Mouse (Mus musculus) right cerebral cortex, postnatal 14 days (tissue): ENCODE data around the gene Fgfr2.
"Not testable (repeated sequence)": the region's sequence is repeated elsewhere in the genome, so short reads cannot be mapped to it uniquely, and the experiment has no call there.

ENCODE experiments used
- DNase-seq: peaks from one replicate; pipeline ENCODE4 v3.0.0; 2022

The Fgfr2 gene

GRCm38 (mm10) chr7:130533316-130534260 lies 2589.6 kb downstream of the Fgfr2 start:
- DNase-seq = peak; percentile 89

GRCm38 (mm10) chr7:130531138-130531537 lies 2592.0 kb downstream of the Fgfr2 start:
- not testable (repeated sequence) for DNase-seq

GRCm38 (mm10) chr7:130527306-130527705 lies 2595.8 kb downstream of the Fgfr2 start:
- no peak for DNase-seq

GRCm38 (mm10) chr7:130523451-130523850 lies 2599.7 kb downstream of the Fgfr2 start:
- no peak for DNase-seq

- no peak for DNase-seq
Measured at GRCm38 (mm10) chr7:130520812-130521422, 2602.2 kb downstream of the Fgfr2 start.

- DNase-seq = no peak
Measured at GRCm38 (mm10) chr7:130520049-130520425, 2603.1 kb downstream of the Fgfr2 start, which contains the start of gene Ate1. Gene Ate1 (minus strand): TSS chr7:130520369.

- peak; percentile 99 for DNase-seq
Measured at GRCm38 (mm10) chr7:130519096-130520048, 2603.8 kb downstream of the Fgfr2 start.

- no peak for DNase-seq
Measured at GRCm38 (mm10) chr7:130518213-130519095, 2604.7 kb downstream of the Fgfr2 start.

- no peak for DNase-seq
Measured at GRCm38 (mm10) chr7:130510243-130510642, 2612.9 kb downstream of the Fgfr2 start.

- DNase-seq = no peak
Measured at GRCm38 (mm10) chr7:130503006-130503405, 2620.1 kb downstream of the Fgfr2 start.

GRCm38 (mm10) chr7:130501499-130501898 lies 2621.7 kb downstream of the Fgfr2 start:
- no peak for DNase-seq

GRCm38 (mm10) chr7:130493346-130493745 lies 2629.8 kb downstream of the Fgfr2 start:
- DNase-seq = no peak

GRCm38 (mm10) chr7:130492026-130492425 lies 2631.1 kb downstream of the Fgfr2 start:
- no peak for DNase-seq

- DNase-seq = not testable (repeated sequence)
Measured at GRCm38 (mm10) chr7:130479003-130479402, 2644.1 kb downstream of the Fgfr2 start.

- DNase-seq = peak; percentile 12
Measured at GRCm38 (mm10) chr7:130475970-130476369, 2647.2 kb downstream of the Fgfr2 start.

- DNase-seq = no peak
Measured at GRCm38 (mm10) chr7:130473881-130474280, 2649.3 kb downstream of the Fgfr2 start.

GRCm38 (mm10) chr7:130472683-130473082 lies 2650.5 kb downstream of the Fgfr2 start:
- no peak for DNase-seq

GRCm38 (mm10) chr7:130471045-130471444 lies 2652.1 kb downstream of the Fgfr2 start:
- DNase-seq = no peak

- no peak for DNase-seq
Measured at GRCm38 (mm10) chr7:130455587-130456246, 2667.4 kb downstream of the Fgfr2 start.

GRCm38 (mm10) chr7:130454226-130454625 lies 2668.9 kb downstream of the Fgfr2 start:
- DNase-seq = no peak

GRCm38 (mm10) chr7:130435776-130436175 lies 2687.4 kb downstream of the Fgfr2 start:
- no peak for DNase-seq
